Mouse (Mus musculus): ENCODE measurements around the gene Tmem273. TPM values are rescaled to one million over a fixed set of nuclear protein-coding genes. Genes with fewer than 3 reads are reported as not detected.

The Tmem273 gene
- polyA plus RNA-seq, 1 experiment from 2014 or later = 0.56 TPM

GRCm38 (mm10) chr14:32836191-32836590 is 50.4 kb downstream of the Tmem273 start:
- H3K9me3 ChIP-seq = no peaks in the 10 kb centered on the region
- H3K9ac ChIP-seq (replicated peaks) = no peak overlapping the region
- 89% methylated on average over 11 of the region's 11 CpGs for WGBS
- no peak overlapping the region for H3K27ac ChIP-seq (replicated peaks)
- no peaks in the 10 kb centered on the region for H3K36me3 ChIP-seq
- H3K4me2 ChIP-seq (replicated peaks) = no peak overlapping the region
- no peaks in the 10 kb centered on the region; the same call in 1 of the 2 replicates for H3K27me3 ChIP-seq
- no peaks in the 10 kb centered on the region for H3K4me1 ChIP-seq
- ATAC-seq (ENCODE audit: low FRiP score, low read depth) = no peak
- no peak overlapping the region for H3K4me3 ChIP-seq

GRCm38 (mm10) chr14:32842052-32842451 is 56.3 kb downstream of the Tmem273 start:
- Histone ChIP-seq H3K4me3 (no peak overlapping the region), H3K27ac (replicated peaks) (no peak overlapping the region), H3K4me1 (no peaks in the 10 kb centered on the region), H3K9me3 (no peaks in the 10 kb centered on the region), H3K9ac (replicated peaks) (no peak overlapping the region), H3K4me2 (replicated peaks) (no peak overlapping the region), H3K27me3 (no peaks in the 10 kb centered on the region), H3K36me3 (no peaks in the 10 kb centered on the region)
- ATAC-seq (ENCODE audit: low FRiP score, low read depth) = no peak

- Histone ChIP-seq H3K27me3 (peaks cover 32% of the 10 kb centered on the region), H3K27ac (replicated peaks) (no peak overlapping the region), H3K4me3 (no peak overlapping the region), H3K4me2 (replicated peaks) (no peak overlapping the region), H3K4me1 (0 out of 2 replicates have a peak, but pooled peaks cover 7% of the 10 kb centered on the region), H3K36me3 (no peaks in the 10 kb centered on the region), H3K9me3 (no peaks in the 10 kb centered on the region), H3K9ac (replicated peaks) (no peak overlapping the region)
- ATAC-seq (ENCODE audit: low FRiP score, low read depth) = no peak
- 90% methylated on average over 4 of the region's 4 CpGs for WGBS
These were observed 68.3 kb downstream of the Tmem273 start for GRCm38 (mm10) chr14:32854059-32854458.

- 49% methylated on average over 5 of the region's 5 CpGs for WGBS
These were observed 70.5 kb downstream of the Tmem273 start for GRCm38 (mm10) chr14:32856246-32856645.

GRCm38 (mm10) chr14:32856681-32857328 is 71.0 kb downstream of the Tmem273 start, which contains the start of gene Vstm4:
TSS of gene Vstm4 (plus strand) at chr14:32856756.
- Histone ChIP-seq H3K9me3 (no peaks in the 10 kb centered on the region), H3K36me3 (no peaks in the 10 kb centered on the region), H3K27ac (replicated peaks) (no peak within 1 kb of the TSS), H3K27me3 (peaks cover 39% of the 10 kb centered on the region), H3K4me3 (peak within 1 kb of the TSS; percentile 53), H3K4me1 (peaks cover 18% of the 10 kb centered on the region; the same call in 1 of the 2 replicates), H3K4me2 (replicated peaks) (peak within 1 kb of the TSS; percentile 81), H3K9ac (replicated peaks) (peak within 1 kb of the TSS; percentile 72)
- WGBS = under 1% methylated on average over 49 of the region's 68 CpGs
- ATAC-seq (ENCODE audit: low FRiP score, low read depth) = peak; percentile 85

More at GRCm38 (mm10) chr14:32856246-32856645, 70.5 kb downstream of the Tmem273 start:
- H3K36me3 ChIP-seq = no peaks in the 10 kb centered on the region
- H3K9me3 ChIP-seq = no peaks in the 10 kb centered on the region
- peaks cover 39% of the 10 kb centered on the region for H3K27me3 ChIP-seq
- H3K4me2 ChIP-seq (replicated peaks) = peak overlapping the region; percentile 81
- no peak overlapping the region for H3K27ac ChIP-seq (replicated peaks)
- ATAC-seq (ENCODE audit: low FRiP score, low read depth) = no peak
- H3K9ac ChIP-seq (replicated peaks) = no peak overlapping the region
- peaks cover 13% of the 10 kb centered on the region; the same call in 1 of the 2 replicates for H3K4me1 ChIP-seq
- H3K4me3 ChIP-seq = peak overlapping the region; percentile 53

GRCm38 (mm10) chr14:32858361-32858760 is 72.6 kb downstream of the Tmem273 start:
- H3K9me3 ChIP-seq = no peaks in the 10 kb centered on the region
- no peak overlapping the region for H3K4me2 ChIP-seq (replicated peaks)
- no peak overlapping the region for H3K27ac ChIP-seq (replicated peaks)
- H3K36me3 ChIP-seq = no peaks in the 10 kb centered on the region
- 96% methylated on average over 10 of the region's 10 CpGs for WGBS
- peaks cover 39% of the 10 kb centered on the region for H3K27me3 ChIP-seq
- no peak overlapping the region for H3K9ac ChIP-seq (replicated peaks)
- H3K4me3 ChIP-seq = no peak overlapping the region
- H3K4me1 ChIP-seq = peaks cover 18% of the 10 kb centered on the region; the same call in 1 of the 2 replicates
- no peak for ATAC-seq (ENCODE audit: low FRiP score, low read depth)

- Histone ChIP-seq H3K27me3 (peaks cover 39% of the 10 kb centered on the region), H3K9me3 (no peaks in the 10 kb centered on the region), H3K9ac (replicated peaks) (no peak overlapping the region), H3K27ac (replicated peaks) (no peak overlapping the region), H3K4me3 (no peak overlapping the region), H3K36me3 (no peaks in the 10 kb centered on the region), H3K4me1 (peaks cover 18% of the 10 kb centered on the region; the same call in 1 of the 2 replicates), H3K4me2 (replicated peaks) (no peak overlapping the region)
- no peak for ATAC-seq (ENCODE audit: low FRiP score, low read depth)
- WGBS = 83% methylated on average over 6 of the region's 6 CpGs
These were observed 73.3 kb downstream of the Tmem273 start for GRCm38 (mm10) chr14:32858941-32859510.

- peaks cover 39% of the 10 kb centered on the region for H3K27me3 ChIP-seq
- no peaks in the 10 kb centered on the region for H3K9me3 ChIP-seq
- H3K27ac ChIP-seq (replicated peaks) = no peak overlapping the region
- WGBS = 56% methylated on average over 11 of the region's 11 CpGs
- peaks cover 18% of the 10 kb centered on the region; the same call in 1 of the 2 replicates for H3K4me1 ChIP-seq
- H3K4me2 ChIP-seq (replicated peaks) = no peak overlapping the region
- H3K4me3 ChIP-seq = no peak overlapping the region
- H3K9ac ChIP-seq (replicated peaks) = no peak overlapping the region
- no peak for ATAC-seq (ENCODE audit: low FRiP score, low read depth)
- no peaks in the 10 kb centered on the region for H3K36me3 ChIP-seq
These were observed 74.2 kb downstream of the Tmem273 start for GRCm38 (mm10) chr14:32859831-32860569.

- H3K27me3 ChIP-seq = peaks cover 36% of the 10 kb centered on the region
- H3K9ac ChIP-seq (replicated peaks) = no peak overlapping the region
- no peak for ATAC-seq (ENCODE audit: low FRiP score, low read depth)
- no peak overlapping the region for H3K4me3 ChIP-seq
- no peak overlapping the region for H3K27ac ChIP-seq (replicated peaks)
- peaks cover 18% of the 10 kb centered on the region; the same call in 1 of the 2 replicates for H3K4me1 ChIP-seq
- H3K36me3 ChIP-seq = no peaks in the 10 kb centered on the region
- no peaks in the 10 kb centered on the region for H3K9me3 ChIP-seq
- no peak overlapping the region for H3K4me2 ChIP-seq (replicated peaks)
- 42% methylated on average over 6 of the region's 6 CpGs for WGBS
These were observed 75.4 kb downstream of the Tmem273 start for GRCm38 (mm10) chr14:32861149-32861581.

- H3K4me3 ChIP-seq = no peak overlapping the region
- H3K27ac ChIP-seq (replicated peaks) = no peak overlapping the region
- no peaks in the 10 kb centered on the region for H3K36me3 ChIP-seq
- no peak overlapping the region for H3K4me2 ChIP-seq (replicated peaks)
- H3K9ac ChIP-seq (replicated peaks) = no peak overlapping the region
- peaks cover 14% of the 10 kb centered on the region; the same call in 1 of the 2 replicates for H3K4me1 ChIP-seq
- H3K27me3 ChIP-seq = peaks cover 31% of the 10 kb centered on the region
- WGBS = 38% methylated on average over 2 of the region's 2 CpGs
- no peak for ATAC-seq (ENCODE audit: low FRiP score, low read depth)
- H3K9me3 ChIP-seq = no peaks in the 10 kb centered on the region
These were observed 75.9 kb downstream of the Tmem273 start for GRCm38 (mm10) chr14:32861656-32862055.

GRCm38 (mm10) chr14:32865331-32865730 is 79.6 kb downstream of the Tmem273 start:
- H3K27ac ChIP-seq (replicated peaks) = no peak overlapping the region
- H3K9ac ChIP-seq (replicated peaks) = no peak overlapping the region
- H3K4me3 ChIP-seq = no peak overlapping the region
- no peak overlapping the region for H3K4me2 ChIP-seq (replicated peaks)
- no peaks in the 10 kb centered on the region for H3K9me3 ChIP-seq
- no peaks in the 10 kb centered on the region for H3K27me3 ChIP-seq
- 0 out of 2 replicates have a peak, but pooled peaks cover 6% of the 10 kb centered on the region for H3K4me1 ChIP-seq
- no peaks in the 10 kb centered on the region for H3K36me3 ChIP-seq
- WGBS = 86% methylated on average over 3 of the region's 3 CpGs
- ATAC-seq (ENCODE audit: low FRiP score, low read depth) = no peak

Measured in midbrain, embryonic 12.5 days (tissue).